Comparison of ENCODE assay signal across 10 mouse cellular contexts in genomic region chr2:155278361-155278760, GRCm38 (mm10). TPM values are rescaled to one million over a fixed set of nuclear protein-coding genes. Genes with fewer than 3 reads are reported as not detected.
A peak's percentile ranks its signal among the peaks of the same experiment; 100 is the strongest.
DNase-seq lines count a peak whose midpoint lies in the region; ATAC-seq and TF ChIP-seq lines count a peak whose summit lies in the region.
"Had no signal": no experiment of that assay in that cellular context is flagged by ENCODE, and none has a peak within 500 bp of the region (broad histone marks: within the 10 kb centered on the region; RNA-seq: fewer than 3 reads in every experiment).

No protein-coding gene starts in this region.

- H3K4me3 ChIP-seq in liver, adult 2 months (ENCODE audit: insufficient read depth, low read depth, low read length), result no peak overlapping the region
- no peak overlapping the region for H3K4me3 ChIP-seq in liver, postnatal 0 days (ENCODE audit: low read depth, low read length)
- H3K4me3 ChIP-seq in midbrain, embryonic 10.5 days, result no peak overlapping the region
- H3K4me3 ChIP-seq in forebrain, embryonic 12.5 days (replicated peaks), result no peak overlapping the region
- H3K4me3 ChIP-seq: embryonic facial prominence, embryonic 15.5 days had no signal

- no peaks in the 10 kb centered on the region for H3K9me3 ChIP-seq in liver, postnatal 0 days (ENCODE audit: low read length)
- no peaks in the 10 kb centered on the region for H3K9me3 ChIP-seq in midbrain, embryonic 10.5 days (replicated peaks)
- H3K9me3 ChIP-seq in forebrain, embryonic 12.5 days, result no peaks in the 10 kb centered on the region
- H3K9me3 ChIP-seq: embryonic facial prominence, embryonic 15.5 days had no signal

- 33% methylated on average over 7 of the region's 7 CpGs for WGBS in liver, adult 2 months
- WGBS in liver, postnatal 0 days (ENCODE audit: insufficient replicate concordance), result 90% methylated on average over 7 of the region's 7 CpGs
- WGBS in midbrain, embryonic 10.5 days, result 87% methylated on average over 7 of the region's 7 CpGs
- WGBS in forebrain, embryonic 12.5 days, result 93% methylated on average over 7 of the region's 7 CpGs

- no peak for TF ChIP-seq EP300 in liver, postnatal 0 days (IDR thresholded peaks at IDR 0.05; ENCODE audit: low read depth)

- no peak overlapping the region; the same call in 1 of the 2 replicates for H3K27ac ChIP-seq in liver, adult 2 months (replicated peaks; ENCODE audit: insufficient read depth, low read depth, low read length)
- H3K27ac ChIP-seq in liver, postnatal 0 days (ENCODE audit: low read depth), result no peak overlapping the region
- H3K27ac ChIP-seq in midbrain, embryonic 10.5 days (replicated peaks), result no peak overlapping the region
- no peak overlapping the region for H3K27ac ChIP-seq in forebrain, embryonic 12.5 days
- H3K27ac ChIP-seq: embryonic facial prominence, embryonic 15.5 days had no signal

- H3K4me1 ChIP-seq in liver, adult 2 months (ENCODE audit: control insufficient read depth, insufficient read depth, low read length), result peaks cover 13% of the 10 kb centered on the region
- peaks cover 7% of the 10 kb centered on the region for H3K4me1 ChIP-seq in liver, postnatal 0 days (ENCODE audit: insufficient read depth)
- peaks cover 15% of the 10 kb centered on the region for H3K4me1 ChIP-seq in midbrain, embryonic 10.5 days
- H3K4me1 ChIP-seq in forebrain, embryonic 12.5 days, result peaks cover 11% of the 10 kb centered on the region

- no peak overlapping the region for H3K9ac ChIP-seq in liver, adult 2 months (ENCODE audit: low read depth, low read length)
- no peak overlapping the region for H3K9ac ChIP-seq in liver, postnatal 0 days (replicated peaks)
- no peak overlapping the region for H3K9ac ChIP-seq in forebrain, embryonic 12.5 days
- H3K9ac ChIP-seq: embryonic facial prominence, embryonic 15.5 days had no signal

- no peaks in the 10 kb centered on the region for H3K36me3 ChIP-seq in liver, adult 2 months (ENCODE audit: control insufficient read depth, insufficient read depth, low read length)
- H3K36me3 ChIP-seq in liver, postnatal 0 days (replicated peaks; ENCODE audit: insufficient read depth, low read length), result no peaks in the 10 kb centered on the region
- H3K36me3 ChIP-seq in midbrain, embryonic 10.5 days, result peaks cover 32% of the 10 kb centered on the region
- peaks cover 26% of the 10 kb centered on the region for H3K36me3 ChIP-seq in forebrain, embryonic 12.5 days (replicated peaks)

- no peak for TF ChIP-seq CTCF in liver, adult 2 months (IDR thresholded peaks at IDR 0.05; ENCODE audit: low read depth, low read length)
- no peak for TF ChIP-seq CTCF in liver, postnatal 0 days (IDR thresholded peaks at IDR 0.05; ENCODE audit: low read depth)

- no peak for ATAC-seq in liver, postnatal 0 days
- no peak for ATAC-seq in forebrain, embryonic 12.5 days (ENCODE audit: low FRiP score)

- peak; percentile 73 for DNase-seq in liver, adult 2 months (ENCODE audit: extremely low read depth, low read depth, low spot score)
- DNase-seq in liver, postnatal 0 days, result no peak
- DNase-seq in brain, adult 2 months (ENCODE audit: low read depth, low spot score), result peak; percentile 54
- DNase-seq in gastrocnemius, postnatal 10 days, result peak; percentile 44
- DNase-seq in lung, postnatal 14 days, result peak; percentile 47
- no peak for DNase-seq in layer of hippocampus, postnatal 14 days (ENCODE audit: low spot score in 2 of 2)
- DNase-seq in midbrain, embryonic 10.5 days (ENCODE audit: low spot score), result no peak
- DNase-seq: spleen, adult 18-20 months had no signal

- TF ChIP-seq POLR2A in liver, adult 2 months (IDR thresholded peaks at IDR 0.05; ENCODE audit: extremely low read depth, insufficient read depth, low read length), result no peak

- no peak overlapping the region for H3K4me2 ChIP-seq in liver, postnatal 0 days (ENCODE audit: low read depth, low read length)
- H3K4me2 ChIP-seq in forebrain, embryonic 12.5 days, result no peak overlapping the region
- H3K4me2 ChIP-seq: embryonic facial prominence, embryonic 15.5 days had no signal

- H3K27me3 ChIP-seq in liver, adult 2 months (ENCODE audit: control insufficient read depth, insufficient read depth, low read length), result no peaks in the 10 kb centered on the region
- H3K27me3 ChIP-seq in liver, postnatal 0 days (ENCODE audit: insufficient read depth, low read length), result no peaks in the 10 kb centered on the region
- H3K27me3 ChIP-seq in midbrain, embryonic 10.5 days (ENCODE audit: low read depth, poor library complexity, severe bottlenecking), result peaks cover 6% of the 10 kb centered on the region
- H3K27me3 ChIP-seq in forebrain, embryonic 12.5 days, result no peaks in the 10 kb centered on the region
- H3K27me3 ChIP-seq: embryonic facial prominence, embryonic 15.5 days had no signal

- no peaks in the 10 kb centered on the region for H3K79me2 ChIP-seq in liver, adult 2 months (ENCODE audit: control insufficient read depth, insufficient read depth, low read length)

RNA-seq across cellular contexts. Expression of gene Map1lc3a, which starts 2.3 kb away (rescaled TPM):
- total RNA-seq in liver, adult 2 months (2014; rRNA removed), result 26.8 and 31.8 TPM in 2 replicates
- polyA plus RNA-seq in liver, adult 2 months (2012; rRNA removed), result 87.2 and 125 TPM in 2 replicates
- 68.0 and 83.2 TPM in 2 replicates for polyA plus RNA-seq in liver, postnatal 0 days (2015; fragmentation: Nextera tagmentation; extraction: Ambion mirVana)
- total RNA-seq in gastrocnemius, postnatal 10 days (2021), result 100 to 1,000 TPM; 165 to 183 TPM
- total RNA-seq in layer of hippocampus, postnatal 14 days (2021), result 100 to 1,000 TPM; 359 to 363 TPM
- 106 and 135 TPM in 2 replicates for polyA plus RNA-seq in midbrain, embryonic 10.5 days (2016; fragmentation: Nextera tagmentation; extraction: Ambion mirVana)
- polyA plus RNA-seq in forebrain, embryonic 12.5 days (2016; fragmentation: Nextera tagmentation; extraction: Ambion mirVana), result 140 and 158 TPM in 2 replicates

RNA-seq across cellular contexts. Expression of gene Dynlrb1, which starts 42.0 kb away (rescaled TPM):
- 104 and 124 TPM in 2 replicates for total RNA-seq in liver, adult 2 months (2014; rRNA removed)
- 141 and 163 TPM in 2 replicates for polyA plus RNA-seq in liver, adult 2 months (2012; rRNA removed)
- polyA plus RNA-seq in liver, postnatal 0 days (2015; fragmentation: Nextera tagmentation; extraction: Ambion mirVana), result 129 and 139 TPM in 2 replicates
- 100 to 1,000 TPM; 155 to 156 TPM for total RNA-seq in gastrocnemius, postnatal 10 days (2021)
- 100 to 1,000 TPM; 342 to 353 TPM for total RNA-seq in layer of hippocampus, postnatal 14 days (2021)
- 422 and 437 TPM in 2 replicates for polyA plus RNA-seq in midbrain, embryonic 10.5 days (2016; fragmentation: Nextera tagmentation; extraction: Ambion mirVana)
- 447 and 470 TPM in 2 replicates for polyA plus RNA-seq in forebrain, embryonic 12.5 days (2016; fragmentation: Nextera tagmentation; extraction: Ambion mirVana)

Comparison
In these comparisons a context has a peak if more than half of its experiments do, and no peak if none do; other contexts are left out.
1. DNase-seq: peak in liver, adult 2 months (single experiment), brain, adult 2 months (single experiment), gastrocnemius, postnatal 10 days (single experiment) and lung, postnatal 14 days (single experiment); none in liver, postnatal 0 days (single experiment), layer of hippocampus, postnatal 14 days (0 of 2) and midbrain, embryonic 10.5 days (single experiment).